ENCODE assay signal across 28 mouse cellular contexts in genomic region chr19:40994911-40995310, GRCm38 (mm10). TPM values are rescaled to one million over a fixed set of nuclear protein-coding genes. Genes with fewer than 3 reads are reported as not detected.
A peak's percentile ranks its signal among the peaks of the same experiment; 100 is the strongest.
DNase-seq lines count a peak whose midpoint lies in the region; ATAC-seq and TF ChIP-seq lines count a peak whose summit lies in the region.
"Had no signal": no experiment of that assay in that cellular context is flagged by ENCODE, and none has a peak within 500 bp of the region (broad histone marks: within the 10 kb centered on the region; RNA-seq: fewer than 3 reads in every experiment).

No protein-coding gene starts in this region.

- TF ChIP-seq CTCF in liver, postnatal 0 days (IDR thresholded peaks at IDR 0.05; ENCODE audit: low read depth) = no peak

- WGBS in heart, embryonic 10.5 days = 52% methylated on average over 7 of the region's 7 CpGs
- WGBS in liver, postnatal 0 days (ENCODE audit: insufficient replicate concordance) = 46% methylated on average over 7 of the region's 7 CpGs
- 57% methylated on average over 7 of the region's 7 CpGs for WGBS in liver, embryonic 11.5 days
- 46% methylated on average over 7 of the region's 7 CpGs for WGBS in intestine, embryonic 16.5 days
- 72% methylated on average over 7 of the region's 7 CpGs for WGBS in hindbrain, embryonic 14.5 days
- 71% methylated on average over 7 of the region's 7 CpGs for WGBS in limb, embryonic 10.5 days

- H3K36me3 ChIP-seq in heart, embryonic 10.5 days = no peaks in the 10 kb centered on the region
- no peaks in the 10 kb centered on the region for H3K36me3 ChIP-seq in liver, postnatal 0 days (replicated peaks; ENCODE audit: insufficient read depth, low read length)
- H3K36me3 ChIP-seq in liver, embryonic 11.5 days (ENCODE audit: control insufficient read depth, insufficient read depth, low read length) = no peaks in the 10 kb centered on the region
- no peaks in the 10 kb centered on the region for H3K36me3 ChIP-seq in intestine, embryonic 16.5 days (ENCODE audit: control insufficient read depth, insufficient read depth, low read length)
- no peaks in the 10 kb centered on the region for H3K36me3 ChIP-seq in hindbrain, embryonic 14.5 days (replicated peaks; ENCODE audit: control insufficient read depth, insufficient read depth)
- no peaks in the 10 kb centered on the region for H3K36me3 ChIP-seq in limb, embryonic 10.5 days
- H3K36me3 ChIP-seq: G1E; heart, embryonic 12.5 days; hindbrain, embryonic 10.5 days; limb, embryonic 13.5 days; liver, embryonic 13.5 days; midbrain, embryonic 15.5 days; neural tube, embryonic 13.5 days; stomach, embryonic 15.5 days had no signal

- no peaks in the 10 kb centered on the region for H3K9me3 ChIP-seq in heart, embryonic 10.5 days
- no peaks in the 10 kb centered on the region for H3K9me3 ChIP-seq in liver, postnatal 0 days (ENCODE audit: low read length)
- H3K9me3 ChIP-seq in liver, embryonic 11.5 days (ENCODE audit: control insufficient read depth, low read length) = no peaks in the 10 kb centered on the region
- H3K9me3 ChIP-seq in intestine, embryonic 16.5 days (ENCODE audit: control insufficient read depth, low read length) = no peaks in the 10 kb centered on the region
- no peaks in the 10 kb centered on the region for H3K9me3 ChIP-seq in hindbrain, embryonic 14.5 days (ENCODE audit: control insufficient read depth, low read length)
- H3K9me3 ChIP-seq in limb, embryonic 10.5 days (replicated peaks) = no peaks in the 10 kb centered on the region
- H3K9me3 ChIP-seq: forebrain, embryonic 13.5 days; G1E; heart, embryonic 12.5 days; hindbrain, embryonic 10.5 days; limb, embryonic 13.5 days; liver, embryonic 13.5 days; midbrain, embryonic 15.5 days; neural tube, embryonic 13.5 days; stomach, embryonic 15.5 days had no signal

- H3K27me3 ChIP-seq in heart, embryonic 10.5 days (ENCODE audit: insufficient read depth, poor library complexity, severe bottlenecking) = no peaks in the 10 kb centered on the region
- no peaks in the 10 kb centered on the region for H3K27me3 ChIP-seq in liver, postnatal 0 days (ENCODE audit: insufficient read depth, low read length)
- no peaks in the 10 kb centered on the region for H3K27me3 ChIP-seq in liver, embryonic 11.5 days (replicated peaks; ENCODE audit: control insufficient read depth, insufficient read depth, low read length)
- H3K27me3 ChIP-seq in intestine, embryonic 16.5 days (replicated peaks; ENCODE audit: control insufficient read depth, insufficient read depth, low read length) = no peaks in the 10 kb centered on the region
- no peaks in the 10 kb centered on the region for H3K27me3 ChIP-seq in hindbrain, embryonic 14.5 days (ENCODE audit: control insufficient read depth, insufficient read depth, low read length)
- no peaks in the 10 kb centered on the region for H3K27me3 ChIP-seq in limb, embryonic 10.5 days (ENCODE audit: low read depth, poor library complexity, severe bottlenecking)
- H3K27me3 ChIP-seq: forebrain, embryonic 13.5 days; heart, embryonic 12.5 days; limb, embryonic 13.5 days; midbrain, embryonic 15.5 days; neural tube, embryonic 13.5 days; stomach, embryonic 15.5 days had no signal

- ATAC-seq in liver, postnatal 0 days = no peak
- no peak for ATAC-seq in liver, embryonic 11.5 days (replicated peaks; ENCODE audit: low FRiP score)
- ATAC-seq in intestine, embryonic 16.5 days = peak; percentile 1; the same call in 1 of the 2 replicates
- no peak for ATAC-seq in hindbrain, embryonic 14.5 days (ENCODE audit: low FRiP score)
- ATAC-seq: CD4-positive, CD25-positive, alpha-beta regulatory T cell, adult 4 months; forebrain, embryonic 13.5 days; midbrain, embryonic 15.5 days had no signal

- H3K9ac ChIP-seq in liver, postnatal 0 days (replicated peaks) = no peak overlapping the region
- H3K9ac ChIP-seq in liver, embryonic 11.5 days (ENCODE audit: low read depth, low read length) = no peak overlapping the region
- H3K9ac ChIP-seq in intestine, embryonic 16.5 days (ENCODE audit: low read depth, low read length) = peak overlapping the region; percentile 26
- H3K9ac ChIP-seq in hindbrain, embryonic 14.5 days = no peak overlapping the region
- H3K9ac ChIP-seq: forebrain, embryonic 13.5 days; heart, embryonic 12.5 days; limb, embryonic 13.5 days; liver, embryonic 13.5 days; lung, embryonic 14.5 days; midbrain, embryonic 15.5 days; neural tube, embryonic 13.5 days; stomach, embryonic 15.5 days had no signal

- no peak for TF ChIP-seq EP300 in liver, postnatal 0 days (IDR thresholded peaks at IDR 0.05; ENCODE audit: low read depth)

- no peak overlapping the region for H3K27ac ChIP-seq in heart, embryonic 10.5 days
- peak overlapping the region; percentile 59; the same call in 1 of the 2 replicates for H3K27ac ChIP-seq in liver, postnatal 0 days (ENCODE audit: low read depth)
- H3K27ac ChIP-seq in liver, embryonic 11.5 days (ENCODE audit: low read depth, low read length) = no peak overlapping the region
- H3K27ac ChIP-seq in intestine, embryonic 16.5 days (ENCODE audit: low read length) = peak overlapping the region; percentile 84
- H3K27ac ChIP-seq in hindbrain, embryonic 14.5 days = no peak overlapping the region
- no peak overlapping the region for H3K27ac ChIP-seq in limb, embryonic 10.5 days
- H3K27ac ChIP-seq: forebrain, embryonic 13.5 days; hindbrain, embryonic 10.5 days; limb, embryonic 13.5 days; liver, embryonic 13.5 days; midbrain, embryonic 15.5 days; neural tube, embryonic 13.5 days had no signal

- no peak overlapping the region; the same call in 1 of the 2 replicates for H3K4me2 ChIP-seq in liver, postnatal 0 days (ENCODE audit: low read depth, low read length)
- no peak overlapping the region for H3K4me2 ChIP-seq in liver, embryonic 11.5 days
- H3K4me2 ChIP-seq in intestine, embryonic 16.5 days (ENCODE audit: low read depth, low read length) = peak overlapping the region; percentile 30
- no peak overlapping the region for H3K4me2 ChIP-seq in hindbrain, embryonic 14.5 days (replicated peaks)
- H3K4me2 ChIP-seq: forebrain, embryonic 13.5 days; heart, embryonic 12.5 days; liver, embryonic 13.5 days; lung, embryonic 14.5 days; midbrain, embryonic 15.5 days; neural tube, embryonic 13.5 days; stomach, embryonic 15.5 days had no signal

- H3K4me1 ChIP-seq in heart, embryonic 10.5 days = 0 out of 2 replicates have a peak, but pooled peaks cover 3% of the 10 kb centered on the region
- H3K4me1 ChIP-seq in liver, postnatal 0 days (ENCODE audit: insufficient read depth) = peaks cover 10% of the 10 kb centered on the region
- H3K4me1 ChIP-seq in liver, embryonic 11.5 days (replicated peaks; ENCODE audit: control insufficient read depth, insufficient read depth, low read length) = peaks cover 8% of the 10 kb centered on the region
- peaks cover 10% of the 10 kb centered on the region; the same call in 1 of the 2 replicates for H3K4me1 ChIP-seq in intestine, embryonic 16.5 days (ENCODE audit: control insufficient read depth, insufficient read depth, low read length)
- H3K4me1 ChIP-seq in hindbrain, embryonic 14.5 days (replicated peaks; ENCODE audit: control insufficient read depth, insufficient read depth, low read length) = no peaks in the 10 kb centered on the region
- H3K4me1 ChIP-seq in limb, embryonic 10.5 days = peaks cover 33% of the 10 kb centered on the region
- H3K4me1 ChIP-seq: forebrain, embryonic 13.5 days; heart, embryonic 12.5 days; midbrain, embryonic 15.5 days had no signal

- H3K4me3 ChIP-seq in heart, embryonic 10.5 days = no peak overlapping the region
- no peak overlapping the region for H3K4me3 ChIP-seq in liver, postnatal 0 days (ENCODE audit: low read depth, low read length)
- no peak overlapping the region for H3K4me3 ChIP-seq in liver, embryonic 11.5 days (ENCODE audit: low read depth, low read length)
- peak overlapping the region; percentile 4; the same call in 1 of the 2 replicates for H3K4me3 ChIP-seq in intestine, embryonic 16.5 days (ENCODE audit: low read length)
- no peak overlapping the region for H3K4me3 ChIP-seq in hindbrain, embryonic 14.5 days (replicated peaks; ENCODE audit: low read length)
- no peak overlapping the region for H3K4me3 ChIP-seq in limb, embryonic 10.5 days
- H3K4me3 ChIP-seq: forebrain, embryonic 13.5 days; heart, embryonic 12.5 days; hindbrain, embryonic 10.5 days; limb, embryonic 13.5 days; liver, embryonic 13.5 days; midbrain, embryonic 15.5 days; neural tube, embryonic 13.5 days; stomach, embryonic 15.5 days had no signal

- peak; percentile 42 for DNase-seq in heart, embryonic 10.5 days (ENCODE audit: low spot score)
- no peak for DNase-seq in heart, adult 9 months (ENCODE audit: low spot score in 2 of 2)
- no peak for DNase-seq in liver, postnatal 0 days
- no peak for DNase-seq in liver, embryonic 11.5 days (ENCODE audit: low spot score)
- no peak for DNase-seq in hindbrain, embryonic 14.5 days (ENCODE audit: low spot score)
- DNase-seq in limb, embryonic 10.5 days (ENCODE audit: low spot score) = no peak
- DNase-seq: adrenal gland, adult 2 months; cerebellum, adult 8-10 months; gastrocnemius, adult 2 months; heart, postnatal 10 days; kidney, postnatal 25 days; liver, embryonic 13.5 days; lung, embryonic 14.5 days; lung, postnatal 36 days; retina, postnatal 1 day; right cerebral cortex, postnatal 25 days; thymus, postnatal 25 days had no signal

RNA-seq across cellular contexts. Expression of gene Blnk, which starts 0.6 kb away (rescaled TPM):
- 0.09 and 0.38 TPM in 2 replicates for polyA plus RNA-seq in heart, embryonic 10.5 days (2016; fragmentation: Nextera tagmentation; extraction: Ambion mirVana)
- polyA plus RNA-seq in liver, postnatal 0 days (2015; fragmentation: Nextera tagmentation; extraction: Ambion mirVana) = 4.9 and 5.4 TPM in 2 replicates
- polyA plus RNA-seq in liver, embryonic 11.5 days (2014; fragmentation: Nextera tagmentation; extraction: Ambion mirVana) = 0.26 and 0.31 TPM in 2 replicates
- polyA plus RNA-seq in intestine, embryonic 16.5 days (2015; fragmentation: Nextera tagmentation; extraction: Ambion mirVana) = 22.6 and 27.3 TPM in 2 replicates
- polyA plus RNA-seq in hindbrain, embryonic 14.5 days (2014; fragmentation: Nextera tagmentation; extraction: Ambion mirVana) = 0.32 and 0.98 TPM in 2 replicates
- 0.45 and 0.93 TPM in 2 replicates for polyA plus RNA-seq in limb, embryonic 10.5 days (2016; fragmentation: Nextera tagmentation; extraction: Ambion mirVana)

RNA-seq across cellular contexts. Expression of gene Dntt, which starts 34.2 kb away (rescaled TPM):
- 0.06 TPM in 1 of 2 replicates, not detected in the other for polyA plus RNA-seq in heart, embryonic 10.5 days (2016; fragmentation: Nextera tagmentation; extraction: Ambion mirVana)
- polyA plus RNA-seq in liver, postnatal 0 days (2015; fragmentation: Nextera tagmentation; extraction: Ambion mirVana) = 0.32 and 0.36 TPM in 2 replicates
- polyA plus RNA-seq in liver, embryonic 11.5 days (2014; fragmentation: Nextera tagmentation; extraction: Ambion mirVana) = 0.09 TPM in 1 of 2 replicates, not detected in the other
- not detected in 2 replicates for polyA plus RNA-seq in intestine, embryonic 16.5 days (2015; fragmentation: Nextera tagmentation; extraction: Ambion mirVana)
- 0.13 and 0.21 TPM in 2 replicates for polyA plus RNA-seq in hindbrain, embryonic 14.5 days (2014; fragmentation: Nextera tagmentation; extraction: Ambion mirVana)
- not detected in 2 replicates for polyA plus RNA-seq in limb, embryonic 10.5 days (2016; fragmentation: Nextera tagmentation; extraction: Ambion mirVana)
- polyA plus RNA-seq: adrenal gland, adult 2 months; embryonic facial prominence, embryonic 14.5 days; G1E; heart, embryonic 12.5 days; hindbrain, embryonic 10.5 days; limb, embryonic 13.5 days had no signal

Comparison
In these comparisons a context has a peak if more than half of its experiments do, and no peak if none do; other contexts are left out.
1. H3K27ac ChIP-seq: peak in liver, postnatal 0 days (single experiment) and intestine, embryonic 16.5 days (single experiment); none in heart, embryonic 10.5 days (single experiment), liver, embryonic 11.5 days (single experiment), hindbrain, embryonic 14.5 days (single experiment) and limb, embryonic 10.5 days (single experiment).